Mouse (Mus musculus) CH12F3 (cell line): Measurements from ENCODE around the gene Coro1b.

ENCODE experiments used
- in situ Hi-C: fragments of 300-500 bp; cut with MboI; formaldehyde crosslinking; loops from 2 replicates; pipeline ENCODE4 v1.14.3; 2020; ENCODE audit warnings: low sequenced_read_pairs

Gene Coro1b

GRCm38 (mm10) chr19:4140147-4140546 is 8.3 kb upstream of the Coro1b start:
- in situ Hi-C loops = no loop called here

- in situ Hi-C loops = no loop called here
These were observed 5.8 kb upstream of the Coro1b start for GRCm38 (mm10) chr19:4142416-4143173.

GRCm38 (mm10) chr19:4143759-4144268 is 4.6 kb upstream of the Coro1b start, which contains the start of gene Cabp4:
Gene Cabp4, minus strand, starts transcription at chr19:4144033.
- in situ Hi-C loops = no loop called here

GRCm38 (mm10) chr19:4144550-4145498 is 3.6 kb upstream of the Coro1b start:
- in situ Hi-C loops = no loop called here

GRCm38 (mm10) chr19:4145936-4146335 is 2.5 kb upstream of the Coro1b start:
- in situ Hi-C loops = no loop called here

GRCm38 (mm10) chr19:4146366-4147021 is 1.9 kb upstream of the Coro1b start:
- in situ Hi-C loops = no loop called here

GRCm38 (mm10) chr19:4147022-4147405 is 1.4 kb upstream of the Coro1b start:
- in situ Hi-C loops = no loop called here

GRCm38 (mm10) chr19:4147782-4148490 is 483 bp upstream of the Coro1b start:
- in situ Hi-C loops = no loop called here

GRCm38 (mm10) chr19:4148819-4149218 is 400 bp downstream of the Coro1b start:
- in situ Hi-C loops = no loop called here

GRCm38 (mm10) chr19:4149283-4149682 is 864 bp downstream of the Coro1b start:
- in situ Hi-C loops = no loop called here

GRCm38 (mm10) chr19:4149764-4150461 is 1.5 kb downstream of the Coro1b start:
- in situ Hi-C loops = no loop called here

GRCm38 (mm10) chr19:4150567-4151487 is 2.4 kb downstream of the Coro1b start:
- in situ Hi-C loops = no loop called here

GRCm38 (mm10) chr19:4151488-4151860 is 3.1 kb downstream of the Coro1b start:
- in situ Hi-C loops = no loop called here

GRCm38 (mm10) chr19:4151898-4152297 is 3.5 kb downstream of the Coro1b start:
- in situ Hi-C loops = no loop called here

GRCm38 (mm10) chr19:4152445-4153231 is 4.2 kb downstream of the Coro1b start:
- in situ Hi-C loops = no loop called here

- in situ Hi-C loops = no loop called here
These were observed 4.8 kb downstream of the Coro1b start, which contains the start of gene Ptprcap for GRCm38 (mm10) chr19:4153232-4153654. Gene Ptprcap, plus strand, starts transcription at chr19:4153604.

GRCm38 (mm10) chr19:4154437-4155222 is 6.2 kb downstream of the Coro1b start:
- in situ Hi-C loops = no loop called here
